Mouse (Mus musculus) C2C12 (cell line): ENCODE measurements at regions not wholly inside any gene's neighbourhood (a gene's known extent, or its start where the extent isn't known, plus 50 kb on each side); places are given as distances from the start of the nearest gene placed in this dataset.

Experiments used
- H3K27me3 ChIP-seq: one replicate; pipeline ENCODE4 v1.6.1; 2011; ENCODE audit not compliant: control insufficient read depth, insufficient read depth, insufficient read length
- H3K36me3 ChIP-seq: one replicate; pipeline ENCODE4 v1.6.1; 2011; ENCODE audit not compliant: control insufficient read depth, insufficient read depth
- H3K4me3 ChIP-seq: one replicate; pipeline ENCODE4 v1.5.1; 2011; ENCODE audit warnings: mild to moderate bottlenecking, control low read depth; ENCODE audit not compliant: poor library complexity, insufficient read depth, severe bottlenecking
- H3K79me2 ChIP-seq: one replicate; pipeline ENCODE4 v1.6.1; 2011; ENCODE audit not compliant: control insufficient read depth, insufficient read depth
- H3K79me3 ChIP-seq: one replicate; pipeline ENCODE4 v1.6.1; 2011; ENCODE audit warnings: low read depth, control low read depth
- H3ac ChIP-seq: one replicate; pipeline ENCODE3; 2011; ENCODE audit warnings: low read depth; ENCODE audit not compliant: control insufficient read depth, insufficient read length
- CEBPB ChIP-seq: IDR thresholded peaks from one replicate; pipeline ENCODE4 v1.6.1; 2011; ENCODE audit warnings: low read depth, mild to moderate bottlenecking, control low read depth, moderate library complexity
- CTCF ChIP-seq: IDR thresholded peaks from one replicate; pipeline ENCODE4 v1.5.1; 2011; ENCODE audit not compliant: control insufficient read depth, insufficient read depth, insufficient read length
- FOSL1 ChIP-seq: IDR thresholded peaks from one replicate; pipeline ENCODE4 v1.8.0; 2011; ENCODE audit warnings: mild to moderate bottlenecking, low read length; ENCODE audit not compliant: poor library complexity, insufficient read depth, severe bottlenecking
- MAX ChIP-seq: IDR thresholded peaks from one replicate; pipeline ENCODE4 v1.6.1; 2011; ENCODE audit warnings: mild to moderate bottlenecking, control low read depth
- MYOD1 ChIP-seq: IDR thresholded peaks from one replicate; pipeline ENCODE4 v1.6.1; 2011; ENCODE audit warnings: low read depth; ENCODE audit not compliant: control insufficient read depth, insufficient read length
- MYOG ChIP-seq: IDR thresholded peaks from one replicate; pipeline ENCODE4 v1.6.1; 2011; ENCODE audit not compliant: control insufficient read depth, insufficient read length; ENCODE audit errors: extremely low read depth
- USF1 ChIP-seq: IDR thresholded peaks from one replicate; pipeline ENCODE4 v1.6.1; 2011; ENCODE audit warnings: low read depth, mild to moderate bottlenecking, control low read depth, moderate library complexity

DNA sequence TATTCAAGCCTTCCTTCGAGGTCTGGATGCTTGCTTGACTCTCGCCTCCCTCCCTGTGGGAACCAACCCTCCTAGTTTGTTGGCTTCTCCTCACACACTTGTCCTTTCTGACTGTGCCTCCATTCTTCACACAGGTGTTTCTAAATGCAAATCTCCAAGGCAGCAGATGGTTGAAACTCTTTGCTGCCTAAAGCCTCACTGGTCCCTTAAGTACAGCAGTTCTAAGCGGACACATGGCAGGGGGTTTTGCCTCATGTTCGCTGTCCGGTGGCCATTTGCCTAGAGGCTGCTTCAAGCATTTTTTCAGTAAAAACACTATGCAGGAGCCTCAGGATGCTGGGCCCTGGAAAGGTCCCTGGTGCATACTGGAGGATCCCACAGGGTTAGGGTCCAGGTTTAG lies 50.9 kb upstream of the Kcnj15 start:
- H3K36me3 ChIP-seq = no peaks in the 10 kb centered on the region

DNA sequence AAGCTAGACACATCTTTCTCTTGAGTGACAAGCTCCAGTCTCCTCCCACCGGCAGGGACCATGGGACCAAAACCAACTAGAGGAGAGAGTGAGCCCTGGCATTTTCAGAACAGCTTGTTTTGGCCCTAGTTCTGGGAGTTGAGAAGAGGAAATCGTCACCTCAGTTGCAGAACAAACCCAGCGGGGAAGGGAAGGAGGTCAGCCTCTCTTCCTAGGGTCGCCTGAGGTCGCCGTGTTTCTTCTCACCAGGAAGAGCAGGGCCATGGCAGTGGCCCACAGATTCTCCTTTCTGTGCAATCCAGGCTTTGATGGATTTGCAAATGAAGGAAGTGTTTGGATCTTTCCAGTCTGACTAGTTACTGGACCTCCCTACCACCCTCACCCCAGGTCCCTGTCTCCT lies 49.8 kb upstream of the Kcnj15 start:
- TF ChIP-seq MAX = no peak
- TF ChIP-seq FOSL1 = no peak
- no peak for TF ChIP-seq USF1
- TF ChIP-seq MYOD1 = no peak
- TF ChIP-seq CEBPB = no peak
- no peak for TF ChIP-seq MYOG
- no peak for TF ChIP-seq CTCF
- Histone ChIP-seq H3K36me3 (no peaks in the 10 kb centered on the region), H3K79me3 (no peaks in the 10 kb centered on the region), H3K4me3 (no peak overlapping the region), H3K79me2 (no peaks in the 10 kb centered on the region), H3ac (no peak overlapping the region), H3K27me3 (peaks cover 9% of the 10 kb centered on the region)

More for the DNA sequence above, 50.9 kb upstream of the Kcnj15 start:
- Histone ChIP-seq H3K79me3 (no peaks in the 10 kb centered on the region), H3ac (no peak overlapping the region), H3K27me3 (peaks cover 9% of the 10 kb centered on the region), H3K79me2 (no peaks in the 10 kb centered on the region), H3K4me3 (no peak overlapping the region)
- TF ChIP-seq MYOD1 = no peak
- TF ChIP-seq CTCF = no peak
- no peak for TF ChIP-seq USF1
- no peak for TF ChIP-seq MAX
- TF ChIP-seq CEBPB = no peak
